Comparison of ENCODE assay signal across 30 mouse cellular contexts in genomic region chr17:80505342-80505741, GRCm38 (mm10). TPM values are rescaled to one million over a fixed set of nuclear protein-coding genes. Genes with fewer than 3 reads are reported as not detected.
DNase-seq lines count a peak whose midpoint lies in the region; ATAC-seq and TF ChIP-seq lines count a peak whose summit lies in the region.
"Had no signal": no experiment of that assay in that cellular context is flagged by ENCODE, and none has a peak within 500 bp of the region (broad histone marks: within the 10 kb centered on the region; RNA-seq: fewer than 3 reads in every experiment).

No protein-coding gene starts in this region.

- H3K27ac ChIP-seq in intestine, postnatal 0 days (ENCODE audit: low read depth, low read length), result no peak overlapping the region
- no peak overlapping the region for H3K27ac ChIP-seq in intestine, embryonic 16.5 days (ENCODE audit: low read length)
- H3K27ac ChIP-seq in embryonic fibroblast, embryonic 13.5 days (ENCODE audit: insufficient read depth, low read length), result peak overlapping the region; percentile 19; the same call in 1 of the 2 replicates
- no peak overlapping the region for H3K27ac ChIP-seq in forebrain, postnatal 0 days (ENCODE audit: low read depth, low read length)
- H3K27ac ChIP-seq: embryonic facial prominence, embryonic 12.5 days; embryonic facial prominence, embryonic 15.5 days; forebrain, embryonic 12.5 days; forebrain, embryonic 15.5 days; heart, adult 2 months; hindbrain, embryonic 10.5 days; hindbrain, embryonic 13.5 days; hindbrain, postnatal 0 days had no signal

- ATAC-seq in intestine, postnatal 0 days, result peak; percentile 83
- no peak for ATAC-seq in intestine, embryonic 16.5 days
- peak; percentile 45 for ATAC-seq in megakaryocyte-erythroid progenitor cell, adult 5-6 weeks (replicated peaks; ENCODE audit: low FRiP score, low TSS enrichment, poor library complexity, severe bottlenecking)
- ATAC-seq in forebrain, postnatal 0 days, result no peak
- ATAC-seq: forebrain, embryonic 15.5 days; hindbrain, postnatal 0 days; inflammation-experienced regulatory T-cells, adult 6 months; Patski had no signal

- no peak overlapping the region for H3K9ac ChIP-seq in intestine, postnatal 0 days (ENCODE audit: low read depth, low read length)
- no peak overlapping the region for H3K9ac ChIP-seq in intestine, embryonic 16.5 days (ENCODE audit: low read depth, low read length)
- no peak overlapping the region for H3K9ac ChIP-seq in forebrain, postnatal 0 days
- H3K9ac ChIP-seq: embryonic facial prominence, embryonic 12.5 days; embryonic facial prominence, embryonic 15.5 days; forebrain, embryonic 12.5 days; forebrain, embryonic 15.5 days; hindbrain, embryonic 13.5 days had no signal

- no peaks in the 10 kb centered on the region for H3K4me1 ChIP-seq in intestine, postnatal 0 days (replicated peaks; ENCODE audit: control insufficient read depth, insufficient read depth, low read length)
- 0 out of 2 replicates have a peak, but pooled peaks cover 2% of the 10 kb centered on the region for H3K4me1 ChIP-seq in intestine, embryonic 16.5 days (ENCODE audit: control insufficient read depth, insufficient read depth, low read length)
- peaks cover 11% of the 10 kb centered on the region for H3K4me1 ChIP-seq in embryonic fibroblast, embryonic 13.5 days (ENCODE audit: control insufficient read depth, insufficient read depth, low read length)
- no peaks in the 10 kb centered on the region for H3K4me1 ChIP-seq in forebrain, postnatal 0 days (ENCODE audit: insufficient read depth)
- H3K4me1 ChIP-seq: embryonic facial prominence, embryonic 12.5 days; embryonic facial prominence, embryonic 15.5 days; forebrain, embryonic 12.5 days; forebrain, embryonic 15.5 days; hindbrain, embryonic 10.5 days; hindbrain, embryonic 13.5 days had no signal

- TF ChIP-seq CTCF in intestine, postnatal 0 days (IDR thresholded peaks at IDR 0.05; ENCODE audit: low read depth), result no peak
- TF ChIP-seq CTCF in embryonic fibroblast, embryonic 13.5 days (IDR thresholded peaks at IDR 0.05; ENCODE audit: borderline replicate concordance, insufficient read depth, low read length), result no peak
- no peak for TF ChIP-seq CTCF in forebrain, postnatal 0 days (IDR thresholded peaks at IDR 0.05; ENCODE audit: low read depth)

- H3K4me2 ChIP-seq in intestine, postnatal 0 days (replicated peaks; ENCODE audit: low read depth), result no peak overlapping the region
- H3K4me2 ChIP-seq in intestine, embryonic 16.5 days (ENCODE audit: low read depth, low read length), result no peak overlapping the region
- no peak overlapping the region for H3K4me2 ChIP-seq in forebrain, postnatal 0 days (ENCODE audit: low read depth)
- H3K4me2 ChIP-seq: embryonic facial prominence, embryonic 12.5 days; embryonic facial prominence, embryonic 15.5 days; forebrain, embryonic 12.5 days; forebrain, embryonic 15.5 days; heart, embryonic 11.5 days; hindbrain, embryonic 13.5 days had no signal

- 67% methylated on average over 4 of the region's 4 CpGs for whole genome bisulfite sequencing in intestine, postnatal 0 days
- 87% methylated on average over 4 of the region's 4 CpGs for WGBS in intestine, embryonic 16.5 days
- 81% methylated on average over 4 of the region's 4 CpGs for WGBS in forebrain, postnatal 0 days

- H3K27me3 ChIP-seq in intestine, postnatal 0 days (replicated peaks; ENCODE audit: control insufficient read depth, insufficient read depth, low read length), result no peaks in the 10 kb centered on the region
- no peaks in the 10 kb centered on the region for H3K27me3 ChIP-seq in intestine, embryonic 16.5 days (replicated peaks; ENCODE audit: control insufficient read depth, insufficient read depth, low read length)
- no peaks in the 10 kb centered on the region for H3K27me3 ChIP-seq in forebrain, postnatal 0 days (ENCODE audit: insufficient read depth, low read length)
- H3K27me3 ChIP-seq: CH12.LX; embryonic facial prominence, embryonic 12.5 days; embryonic facial prominence, embryonic 15.5 days; forebrain, embryonic 12.5 days; forebrain, embryonic 15.5 days; hindbrain, embryonic 13.5 days; Patski had no signal

- no peak overlapping the region for H3K4me3 ChIP-seq in intestine, postnatal 0 days (ENCODE audit: low read depth, low read length)
- H3K4me3 ChIP-seq in intestine, embryonic 16.5 days (ENCODE audit: low read length), result no peak overlapping the region
- no peak overlapping the region for H3K4me3 ChIP-seq in embryonic fibroblast, embryonic 13.5 days (ENCODE audit: insufficient read depth, low read length)
- H3K4me3 ChIP-seq in forebrain, postnatal 0 days (ENCODE audit: low read depth, low read length), result no peak overlapping the region
- H3K4me3 ChIP-seq: embryonic facial prominence, embryonic 12.5 days; embryonic facial prominence, embryonic 15.5 days; erythroblast, embryonic 14.5 days; forebrain, embryonic 12.5 days; forebrain, embryonic 15.5 days; heart, adult 2 months; hindbrain, embryonic 10.5 days; hindbrain, embryonic 13.5 days had no signal

- no peak for TF ChIP-seq POLR2A in embryonic fibroblast, embryonic 13.5 days (IDR thresholded peaks at IDR 0.05; ENCODE audit: low read depth, low read length)

- DNase-seq in layer of hippocampus, adult 11-12 months (ENCODE audit: low spot score), result no peak
- no peak for DNase-seq in forebrain, postnatal 0 days
- DNase-seq: adrenal gland, adult 2 months; adrenal gland, postnatal 14 days; B cell, adult 2 months; cerebellum, adult 11 months; cerebellum, adult 2 months; cerebellum, adult 9-11 months; cerebellum, postnatal 25 days; gastrocnemius, postnatal 10 days; gastrocnemius, postnatal 36 days; heart, adult 2 months; heart, postnatal 36 days had no signal

- H3K36me3 ChIP-seq in intestine, postnatal 0 days (ENCODE audit: control insufficient read depth, insufficient read depth), result no peaks in the 10 kb centered on the region
- no peaks in the 10 kb centered on the region for H3K36me3 ChIP-seq in intestine, embryonic 16.5 days (ENCODE audit: control insufficient read depth, insufficient read depth, low read length)
- no peaks in the 10 kb centered on the region for H3K36me3 ChIP-seq in forebrain, postnatal 0 days (ENCODE audit: insufficient read depth)
- H3K36me3 ChIP-seq: embryonic facial prominence, embryonic 12.5 days; embryonic facial prominence, embryonic 15.5 days; forebrain, embryonic 12.5 days; forebrain, embryonic 15.5 days; G1E; hindbrain, embryonic 10.5 days; hindbrain, embryonic 13.5 days had no signal

- H3K9me3 ChIP-seq in intestine, postnatal 0 days (ENCODE audit: control insufficient read depth), result no peaks in the 10 kb centered on the region
- H3K9me3 ChIP-seq in intestine, embryonic 16.5 days (ENCODE audit: control insufficient read depth, low read length), result no peaks in the 10 kb centered on the region
- no peaks in the 10 kb centered on the region for H3K9me3 ChIP-seq in forebrain, postnatal 0 days (ENCODE audit: low read length)
- H3K9me3 ChIP-seq: embryonic facial prominence, embryonic 12.5 days; embryonic facial prominence, embryonic 15.5 days; forebrain, embryonic 12.5 days; forebrain, embryonic 15.5 days; G1E; hindbrain, embryonic 10.5 days; hindbrain, embryonic 13.5 days had no signal

RNA-seq across cellular contexts. Expression of gene Sos1, which starts 25.1 kb away (rescaled TPM):
- 3.9 and 4.4 TPM in 2 replicates for polyA plus RNA-seq in intestine, postnatal 0 days (2015; fragmentation: Nextera tagmentation; extraction: Ambion mirVana)
- polyA plus RNA-seq in intestine, embryonic 16.5 days (2015; fragmentation: Nextera tagmentation; extraction: Ambion mirVana), result 2.7 TPM in 2 replicates
- 27.6 and 32.9 TPM in 2 replicates for polyA plus RNA-seq in embryonic fibroblast, embryonic 13.5 days (2011; ENCODE audit: insufficient read length, low read depth, missing spikeins)
- 25.0 and 31.3 TPM in 2 replicates for total RNA-seq in megakaryocyte-erythroid progenitor cell, adult 5-6 weeks (2014; fragmentation: Nextera tagmentation)
- 16.2 and 17.4 TPM in 2 replicates for total RNA-seq in megakaryocyte-erythroid progenitor cell, adult 5-6 weeks (2017)
- 20.9 and 29.3 TPM in 2 replicates for total RNA-seq in forebrain, postnatal 0 days (2014; rRNA removed)
- 3.3 and 5.2 TPM in 2 replicates for polyA plus RNA-seq in forebrain, postnatal 0 days (2015; fragmentation: Nextera tagmentation; extraction: Ambion mirVana)

Comparison
In these comparisons a context has a peak if more than half of its experiments do, and no peak if none do; other contexts are left out.
1. ATAC-seq: peak in intestine, postnatal 0 days (single experiment) and megakaryocyte-erythroid progenitor cell, adult 5-6 weeks (single experiment); none in intestine, embryonic 16.5 days (single experiment) and forebrain, postnatal 0 days (single experiment).